Comparison of ENCODE assay signal across 18 mouse cellular contexts in genomic region chr6:86784739-86785138, GRCm38 (mm10).
DNase-seq lines count a peak whose midpoint lies in the region.
"Had no signal": no experiment of that assay in that cellular context is flagged by ENCODE, and none has a peak within 500 bp of the region (broad histone marks: within the 10 kb centered on the region; RNA-seq: fewer than 3 reads in every experiment).

No protein-coding gene starts in this region.

- peak; percentile 15 for DNase-seq in spleen, adult 12 weeks (ENCODE audit: low spot score)
- no peak for DNase-seq in spleen, postnatal 14 days (ENCODE audit: low spot score in 2 of 2)
- peak; percentile 31 for DNase-seq in CD4-positive, CD25-positive, alpha-beta regulatory T cell, adult 2 months (ENCODE audit: low read depth, low spot score)
- peak; percentile 36 for DNase-seq in induced T-regulatory cell, adult 2 months (ENCODE audit: low read depth)
- peak; percentile 49 to 55 for DNase-seq in spleen, postnatal 36 days (ENCODE audit: low spot score in 2 of 2)
- DNase-seq in kidney, adult 18-20 months, result no peak
- no peak for DNase-seq in layer of hippocampus, adult 11-12 months (ENCODE audit: low spot score)
- DNase-seq in urinary bladder, postnatal 10 days (ENCODE audit: low spot score), result no peak
- DNase-seq: adrenal gland, adult 2 months; adrenal gland, postnatal 36 days; cerebellum, adult 18-20 months; cerebellum, postnatal 10 days; forebrain, postnatal 0 days; gastrocnemius, postnatal 10 days; kidney, adult 9 months; kidney, postnatal 10 days; layer of hippocampus, adult 9-11 months; liver had no signal

Comparison
In these comparisons a context has a peak if more than half of its experiments do, and no peak if none do; other contexts are left out.
1. DNase-seq: peak in spleen, adult 12 weeks (single experiment), CD4-positive, CD25-positive, alpha-beta regulatory T cell, adult 2 months (single experiment), induced T-regulatory cell, adult 2 months (single experiment) and spleen, postnatal 36 days (2 of 2); none in spleen, postnatal 14 days (0 of 2), kidney, adult 18-20 months (single experiment), layer of hippocampus, adult 11-12 months (single experiment) and urinary bladder, postnatal 10 days (single experiment).